Mouse (Mus musculus) A20 (cell line): Measurements from ENCODE around the gene Six1.

Source experiments
- DNase-seq: peaks from one replicate; pipeline ENCODE4 v3.0.0-alpha.2; 2011; ENCODE audit warnings: low read depth, low spot score

Gene Six1

DNA sequence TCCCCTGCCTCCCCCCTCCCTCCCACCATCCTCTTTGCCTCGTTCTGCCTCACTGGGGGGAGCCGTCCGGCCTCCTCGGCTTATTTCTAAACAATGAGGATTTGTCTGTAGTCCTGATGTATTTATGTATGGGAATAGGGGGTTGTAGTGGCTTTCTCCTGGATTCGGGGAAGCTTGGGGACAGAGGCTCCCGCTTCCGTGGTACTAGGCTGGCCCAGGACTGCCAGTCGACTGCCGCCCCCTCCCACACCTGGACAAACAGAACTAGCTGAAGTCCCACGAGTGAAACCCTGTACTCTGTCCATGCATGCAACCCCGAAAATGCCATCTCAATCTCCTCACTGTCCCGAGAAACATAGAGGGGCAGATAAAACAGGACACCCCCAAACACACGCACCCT, 3.4 kb downstream of the Six1 start:
- DNase-seq, result no peak

DNA sequence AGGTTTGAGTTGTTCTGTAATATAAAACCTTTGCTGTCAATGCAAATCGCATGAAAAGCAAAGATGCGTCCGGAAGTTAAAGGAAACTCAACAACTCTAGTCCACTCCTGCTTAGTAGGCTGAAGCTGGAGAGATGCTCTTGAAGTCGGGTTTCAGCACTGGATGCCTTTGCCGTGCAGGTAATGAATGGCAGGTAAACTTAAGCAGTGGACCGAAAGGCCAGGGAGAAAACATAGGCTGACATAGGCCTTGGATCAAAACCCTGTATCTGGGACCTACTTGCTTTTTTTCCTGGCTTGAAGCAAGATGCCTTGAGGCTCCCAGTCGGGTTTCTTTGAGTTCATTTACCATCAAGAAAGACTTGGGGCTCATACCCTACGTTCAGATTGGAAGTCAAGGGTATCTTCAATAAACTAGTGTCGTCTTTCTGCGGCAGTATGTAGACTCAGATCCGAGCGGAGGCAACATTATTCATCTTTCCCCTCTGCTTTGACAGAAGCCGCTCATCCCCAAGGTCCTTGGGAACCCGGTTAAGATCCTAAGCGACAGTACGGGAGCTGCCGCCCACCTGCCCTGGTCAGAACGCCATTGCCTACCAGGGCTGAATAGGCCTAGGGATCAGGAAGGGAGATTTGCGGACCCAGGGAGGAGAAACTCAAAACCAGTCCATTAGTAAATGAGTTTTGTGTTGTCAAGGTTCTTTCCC, 4.0 kb downstream of the Six1 start:
- DNase-seq, result no peak

DNA sequence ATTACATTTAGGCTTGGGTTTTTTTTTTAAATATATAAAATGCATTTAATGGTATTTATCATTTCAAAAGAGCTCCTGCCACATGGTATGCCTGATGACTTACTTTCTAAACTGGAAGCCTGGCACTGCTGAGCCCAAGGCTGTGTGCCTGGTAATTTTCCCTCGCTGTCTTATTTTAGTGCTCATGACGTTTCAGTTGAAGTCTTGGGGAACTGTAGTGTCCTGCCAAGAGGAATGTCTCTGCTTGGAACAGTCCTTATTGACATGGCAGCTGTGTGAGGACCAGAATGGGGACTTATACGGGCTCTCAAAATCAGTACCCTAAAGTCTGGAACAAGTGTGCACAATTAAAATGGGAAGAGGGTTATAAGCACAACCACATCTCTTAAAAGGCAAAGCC, 5.2 kb downstream of the Six1 start:
- no peak for DNase-seq

DNA sequence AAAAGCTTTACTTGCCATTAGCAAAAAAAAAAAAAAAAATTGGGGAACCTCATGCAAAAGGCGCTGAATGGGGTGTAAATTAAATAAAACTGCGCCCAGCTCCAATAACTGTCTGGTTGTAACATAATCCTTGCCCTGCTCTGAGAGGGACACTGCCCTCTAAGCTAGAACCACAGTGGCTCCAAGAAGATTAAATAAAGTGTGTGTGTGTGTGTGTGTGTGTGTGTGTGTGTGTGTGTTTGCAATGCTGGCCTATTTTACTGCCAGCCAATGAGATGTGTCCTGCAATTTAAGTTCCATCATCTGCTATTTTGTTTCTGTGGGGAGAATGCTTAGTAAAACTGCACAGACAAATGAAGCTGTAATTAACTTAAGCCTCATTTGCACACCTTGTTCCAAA, 6.1 kb downstream of the Six1 start:
- DNase-seq, result no peak

DNA sequence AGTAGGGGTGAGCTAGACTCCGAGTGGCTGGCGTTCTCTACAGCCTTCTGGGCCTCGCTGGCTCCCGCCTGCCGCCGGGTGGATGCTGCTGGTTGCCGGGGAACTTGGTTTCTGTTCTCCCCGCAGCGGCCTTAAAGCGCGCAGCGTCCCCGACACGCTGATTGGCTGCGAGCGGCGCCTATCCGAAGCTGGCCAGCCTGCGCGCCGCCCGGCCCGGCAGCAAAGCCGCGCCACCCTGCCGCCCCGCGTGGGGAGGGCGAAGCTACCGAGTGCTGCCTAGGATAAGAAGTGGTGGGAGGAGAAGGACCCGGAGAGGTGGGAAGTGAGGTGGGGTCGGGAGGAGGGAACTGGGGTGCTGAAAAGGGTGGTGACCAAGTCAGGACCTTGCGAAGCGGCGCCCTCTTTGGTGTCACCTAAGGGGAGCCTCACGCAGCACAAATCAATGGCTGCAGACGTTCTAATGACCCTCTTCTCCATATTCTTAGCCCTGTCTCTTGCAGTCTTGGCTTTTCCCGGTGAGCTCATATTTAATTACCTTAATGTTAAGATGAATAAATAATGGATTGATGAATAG, 7.0 kb downstream of the Six1 start:
- DNase-seq, result no peak

DNA sequence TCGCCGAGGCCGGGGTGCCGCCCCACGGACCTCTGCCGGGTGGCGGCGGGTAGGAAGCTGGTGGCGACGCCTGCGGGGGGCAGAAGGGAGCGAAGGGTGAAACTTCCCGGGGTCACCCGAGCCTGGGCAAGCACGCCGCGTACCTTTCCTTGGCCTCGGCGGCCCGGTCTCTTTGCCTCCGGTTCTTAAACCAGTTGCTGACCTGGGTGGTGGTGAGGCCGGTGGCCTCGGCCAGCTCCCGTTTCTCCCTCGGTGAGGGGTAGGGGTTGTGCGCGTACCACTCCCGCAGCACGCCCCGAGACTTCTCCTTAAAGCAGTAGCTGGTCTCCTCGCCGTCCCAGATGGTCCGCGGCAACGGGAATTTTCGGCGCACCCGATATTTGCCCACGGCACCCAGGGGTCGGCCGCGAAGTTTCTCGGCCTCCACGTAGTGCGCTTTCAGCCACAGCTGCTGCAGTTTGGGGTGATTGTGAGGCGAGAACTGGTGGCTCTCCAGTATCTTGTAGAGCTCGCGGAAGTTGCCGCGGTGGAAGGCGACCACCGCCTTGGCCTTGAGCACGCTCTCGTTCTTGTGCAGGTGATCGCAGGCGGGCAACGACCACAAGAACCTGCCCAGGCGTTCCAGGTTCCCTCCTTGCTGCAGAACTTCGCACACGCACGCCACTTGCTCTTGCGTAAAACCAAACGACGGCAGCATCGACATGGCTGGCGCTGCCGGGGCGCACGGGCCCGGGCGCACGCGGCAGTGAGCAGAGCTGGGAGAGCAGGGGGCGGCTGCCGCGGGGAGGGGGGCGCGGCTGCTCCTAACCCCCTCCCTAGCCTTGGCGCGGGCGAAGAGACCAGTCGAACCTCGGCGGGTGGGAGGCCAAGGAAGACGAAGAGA, 7.7 kb downstream of the Six1 start:
- no peak for DNase-seq

DNA sequence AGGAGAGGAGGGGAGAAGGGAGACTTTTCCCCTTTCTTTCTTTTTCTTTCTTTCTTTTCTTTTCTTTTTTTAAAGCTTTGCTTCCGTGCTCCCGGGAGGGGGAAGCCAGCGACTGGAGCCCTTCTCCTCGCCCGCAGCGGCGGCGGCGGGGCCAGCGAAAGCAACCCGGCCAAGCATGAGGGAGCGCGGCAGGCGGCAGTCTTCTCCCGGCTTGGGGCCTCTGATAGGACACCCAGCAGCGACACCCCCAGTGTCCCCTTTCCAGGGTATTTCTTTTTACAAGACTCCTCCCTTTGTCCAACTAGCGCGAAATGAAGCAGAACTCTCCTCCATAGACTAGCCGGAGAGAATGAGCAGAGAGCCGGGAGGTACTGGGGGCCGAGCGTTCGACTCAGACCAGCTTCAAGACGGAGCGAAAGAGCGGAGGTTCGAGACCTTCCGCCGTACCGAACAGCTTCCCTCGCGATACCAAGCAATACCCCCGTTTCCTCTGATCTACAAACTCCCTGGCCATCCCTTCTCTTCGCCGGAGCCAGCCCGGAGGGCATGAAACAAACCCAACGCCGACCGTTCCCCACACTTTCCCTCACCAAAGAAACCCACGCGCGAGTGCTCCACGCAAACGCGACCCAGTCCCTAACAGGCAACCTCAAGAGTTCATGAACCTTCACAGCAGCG, 8.5 kb downstream of the Six1 start:
- DNase-seq, result no peak

DNA sequence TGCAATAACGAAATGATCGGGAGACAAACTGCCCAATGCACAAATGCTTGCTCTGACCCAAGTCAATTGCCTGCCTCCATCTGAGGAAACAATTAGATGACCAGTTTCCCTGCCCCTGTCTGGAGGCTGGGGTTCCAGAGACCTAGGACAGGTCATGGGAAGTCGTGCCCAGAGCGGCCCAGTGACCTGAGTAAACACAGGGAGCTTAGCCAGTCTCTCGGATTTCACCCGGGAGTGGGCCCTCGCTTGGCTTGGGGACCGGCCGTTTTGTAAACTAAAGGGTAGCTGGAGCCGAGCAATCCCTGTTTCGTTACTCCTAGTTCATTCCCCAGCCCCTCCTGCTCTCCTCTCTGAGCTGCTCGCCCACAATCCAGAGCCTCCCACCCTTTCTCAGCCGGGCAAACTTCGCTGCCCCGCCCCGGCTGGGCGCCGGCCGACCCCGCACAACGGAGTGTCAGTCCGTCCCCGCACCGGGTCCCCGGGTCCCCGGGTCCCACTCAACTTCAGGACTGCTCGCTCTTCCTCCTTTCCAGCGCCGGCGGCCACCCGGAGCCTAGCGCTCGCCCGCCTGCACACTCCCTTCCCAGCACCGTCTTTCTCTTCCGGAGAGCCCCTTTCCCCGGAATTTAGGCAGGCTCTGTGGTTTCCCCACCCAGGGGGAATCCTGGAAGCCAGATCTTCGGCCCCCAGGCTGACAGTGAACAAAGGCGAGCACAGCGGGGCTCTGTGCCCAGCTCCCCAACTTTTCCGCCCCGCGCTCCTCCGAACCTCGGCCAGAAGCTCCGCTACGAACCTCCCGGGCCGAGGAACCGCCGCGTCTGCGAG, 9.3 kb downstream of the Six1 start:
- DNase-seq, result no peak

DNA sequence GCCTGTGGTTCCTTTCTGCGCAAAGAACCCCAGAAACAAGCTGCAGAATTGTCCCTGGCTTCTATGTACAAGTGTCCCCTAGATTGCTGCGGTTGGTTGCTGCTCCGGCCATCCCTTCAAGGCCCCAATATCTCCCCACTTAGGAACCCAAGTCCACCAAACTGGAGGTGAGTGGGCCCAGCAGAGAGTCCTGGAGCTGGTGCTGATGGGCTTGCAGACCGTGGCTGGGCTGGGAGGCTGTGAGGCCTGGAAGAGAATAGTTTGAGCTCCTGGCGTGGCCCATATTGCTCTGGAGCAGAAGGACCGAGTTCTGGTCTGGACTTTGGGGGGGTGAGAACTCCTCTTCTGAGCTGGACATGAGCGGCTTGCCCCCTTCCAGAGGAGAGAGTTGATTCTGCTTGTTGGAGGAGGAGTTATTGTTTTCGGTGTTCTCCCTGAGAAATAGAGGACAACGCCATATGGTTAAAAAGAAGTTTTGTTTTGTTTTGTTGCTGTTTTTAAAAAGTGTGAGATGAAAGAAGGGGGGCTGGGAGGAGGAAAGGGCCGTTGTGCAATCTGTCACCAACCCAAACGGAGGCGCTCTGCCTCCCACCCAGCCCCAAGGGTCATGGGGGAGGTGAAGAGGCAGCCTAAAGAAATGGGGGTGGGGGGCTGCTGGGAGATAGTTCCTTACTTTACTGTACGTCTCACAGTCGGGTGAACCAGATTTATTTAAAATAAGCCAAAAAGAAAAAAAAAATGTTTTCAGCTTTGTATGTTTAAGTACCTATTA, 10.1 kb downstream of the Six1 start:
- DNase-seq, result no peak

DNA sequence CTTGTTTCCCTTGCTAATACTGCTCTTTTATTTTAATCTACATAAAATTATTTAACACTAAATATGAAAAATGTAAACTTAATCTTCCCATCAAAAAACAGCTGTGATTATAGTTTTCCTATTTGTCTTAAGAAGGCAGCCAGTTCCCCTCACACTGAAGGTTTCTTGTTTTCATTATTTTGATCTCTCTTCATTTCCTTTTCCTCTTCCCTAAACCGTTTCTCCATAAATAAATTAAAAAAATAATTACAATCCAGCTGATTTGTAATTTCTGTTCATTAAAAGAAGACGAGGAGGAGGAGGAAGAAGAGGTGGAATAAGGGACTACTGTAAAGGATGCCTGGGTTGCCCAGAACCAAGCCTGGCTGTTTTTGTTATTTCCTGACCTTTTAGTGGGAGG, 10.8 kb downstream of the Six1 start:
- no peak for DNase-seq

DNA sequence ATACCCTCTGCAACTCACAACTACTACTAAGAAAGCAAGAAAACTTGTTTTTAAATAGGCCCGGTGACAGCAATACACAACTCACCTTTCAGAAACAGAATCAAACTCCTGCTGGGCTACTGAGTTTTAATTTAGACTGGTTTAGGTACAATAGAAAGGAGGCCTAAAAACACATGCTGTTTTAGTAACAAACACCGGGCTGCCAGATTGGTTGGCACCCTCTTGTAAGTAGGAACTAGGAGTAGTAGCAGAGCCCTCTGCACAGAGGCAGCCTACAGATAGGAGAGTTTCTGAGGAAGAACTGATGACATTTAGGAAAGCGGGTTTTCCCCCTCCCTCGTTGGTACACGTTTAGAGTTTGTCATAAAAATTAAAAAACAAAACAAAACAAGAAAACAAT, 11.3 kb downstream of the Six1 start:
- no peak for DNase-seq

DNA sequence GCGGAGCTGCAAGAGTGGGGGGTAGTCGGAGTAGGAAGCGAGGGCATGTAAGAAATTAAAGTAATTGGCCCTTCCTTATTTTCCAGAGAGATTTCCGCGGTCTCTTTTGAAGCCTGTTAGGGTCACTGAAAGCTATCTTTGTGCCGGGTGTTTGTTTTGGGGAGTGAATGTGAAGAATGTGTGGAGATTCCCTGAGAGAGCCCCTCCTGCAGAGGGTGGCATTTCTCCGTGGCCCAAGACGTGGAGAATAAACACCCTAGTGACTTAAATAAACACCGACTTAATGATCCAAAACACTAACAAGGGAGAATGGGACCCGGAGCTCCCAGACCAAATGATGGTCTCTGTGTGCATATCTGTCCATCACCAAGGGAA, 12.4 kb downstream of the Six1 start:
- no peak for DNase-seq

DNA sequence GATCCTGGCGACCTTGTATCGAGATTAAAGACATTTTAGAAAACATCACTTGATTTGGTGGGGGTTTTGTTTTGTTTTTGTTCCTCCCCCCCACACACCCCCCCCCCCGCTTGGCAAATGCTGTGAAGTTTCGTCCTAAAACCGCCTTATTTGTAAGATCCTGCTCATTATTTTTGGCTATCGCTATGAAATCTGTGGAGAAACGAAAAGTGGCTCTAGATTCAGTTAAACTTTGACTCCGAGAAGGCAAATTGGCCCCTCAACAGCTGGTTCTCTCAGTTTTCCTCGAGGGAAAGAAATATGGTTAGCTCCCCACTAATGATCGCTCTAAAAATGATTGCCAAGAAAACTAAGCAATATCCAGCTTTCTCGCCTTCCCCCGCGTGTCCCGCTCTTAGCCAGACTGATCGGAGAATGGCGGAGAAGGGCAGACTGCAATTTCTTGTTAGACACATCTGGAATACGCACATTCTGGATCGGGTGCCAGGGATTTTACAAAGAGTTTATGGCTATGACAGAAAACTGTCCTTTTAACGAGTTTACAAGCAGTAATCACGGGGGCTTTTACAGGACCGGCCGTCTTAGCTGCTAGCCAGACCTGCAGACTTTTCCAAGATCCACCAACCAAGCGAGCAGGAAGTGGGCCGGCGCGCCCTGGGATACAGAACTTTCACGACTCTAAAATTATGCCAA, 13.0 kb downstream of the Six1 start:
- no peak for DNase-seq

DNA sequence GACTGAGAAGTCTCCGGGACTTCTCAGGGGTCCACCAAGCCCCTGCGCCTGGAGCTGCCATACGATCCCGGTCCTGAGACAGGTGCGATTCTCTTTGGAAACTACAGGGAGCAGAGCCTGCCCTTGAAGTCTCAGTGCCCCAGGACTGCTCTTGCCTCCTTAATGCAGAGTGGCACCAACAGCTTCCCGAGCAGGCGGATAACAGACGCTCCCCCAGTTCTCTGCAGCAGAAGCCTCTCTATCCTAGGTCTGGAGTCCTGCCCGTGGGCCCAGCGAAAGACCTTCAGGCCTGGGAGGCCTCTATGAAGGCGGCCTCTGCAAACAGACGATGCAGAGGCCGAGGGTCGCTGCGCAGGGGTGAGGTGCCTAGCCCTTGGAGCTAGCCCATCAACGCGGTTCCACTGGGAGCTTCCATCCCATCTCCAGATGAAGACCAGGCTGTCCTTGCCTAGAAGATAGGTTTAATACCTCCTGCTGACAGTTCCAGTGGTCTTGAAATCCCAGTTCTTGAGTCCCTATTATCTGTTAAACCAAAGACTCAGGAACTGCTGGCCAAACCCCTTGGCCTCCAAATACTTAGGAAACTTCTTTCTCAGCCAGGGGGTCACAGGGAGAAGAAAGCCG, 13.6 kb downstream of the Six1 start:
- DNase-seq, result no peak

DNA sequence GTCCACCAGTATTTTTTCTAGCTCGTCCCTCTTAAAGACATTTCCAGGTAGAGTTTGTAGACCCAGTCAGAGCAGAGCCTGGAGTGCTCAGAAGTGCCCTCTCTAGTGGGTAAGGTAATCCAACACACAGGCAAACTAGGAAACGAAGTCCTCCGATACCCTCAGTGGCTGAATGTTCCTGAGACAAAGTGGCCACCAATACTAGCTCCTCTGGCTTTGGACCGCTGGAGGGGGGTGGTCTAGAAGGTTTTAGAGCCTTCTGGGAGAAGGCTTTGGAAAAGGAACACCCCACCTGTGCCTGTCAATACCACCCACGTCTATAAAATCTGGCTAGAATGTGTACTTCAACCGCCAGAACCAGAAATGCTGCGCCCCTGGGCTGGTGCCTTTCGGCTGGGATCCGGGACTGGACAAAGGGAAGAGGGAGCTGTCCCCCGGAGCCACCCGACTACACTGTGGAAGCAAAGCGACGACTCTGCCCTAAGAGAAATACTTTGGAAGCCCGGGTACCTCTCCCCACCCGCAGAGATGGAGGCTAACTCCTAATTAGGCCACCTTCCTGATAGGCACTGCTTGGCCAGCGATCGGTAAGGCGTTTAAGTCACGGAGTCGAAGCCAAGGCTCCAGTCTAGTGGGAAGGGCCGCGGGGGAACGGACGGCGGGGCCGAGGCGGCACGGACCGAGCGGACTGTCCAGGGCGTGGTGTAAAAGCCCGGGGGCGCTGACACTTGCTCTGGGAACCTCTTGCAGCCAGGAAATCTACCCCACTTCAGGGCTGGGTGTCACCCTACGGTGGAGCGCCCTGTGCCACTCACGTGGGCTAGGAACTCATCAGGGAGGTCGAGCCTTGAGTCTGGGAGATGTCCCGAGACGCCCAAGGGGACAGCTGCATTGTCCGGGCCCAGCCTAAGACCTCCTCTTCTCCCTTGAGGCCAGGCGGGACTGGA, 14.4 kb downstream of the Six1 start:
- no peak for DNase-seq

DNA sequence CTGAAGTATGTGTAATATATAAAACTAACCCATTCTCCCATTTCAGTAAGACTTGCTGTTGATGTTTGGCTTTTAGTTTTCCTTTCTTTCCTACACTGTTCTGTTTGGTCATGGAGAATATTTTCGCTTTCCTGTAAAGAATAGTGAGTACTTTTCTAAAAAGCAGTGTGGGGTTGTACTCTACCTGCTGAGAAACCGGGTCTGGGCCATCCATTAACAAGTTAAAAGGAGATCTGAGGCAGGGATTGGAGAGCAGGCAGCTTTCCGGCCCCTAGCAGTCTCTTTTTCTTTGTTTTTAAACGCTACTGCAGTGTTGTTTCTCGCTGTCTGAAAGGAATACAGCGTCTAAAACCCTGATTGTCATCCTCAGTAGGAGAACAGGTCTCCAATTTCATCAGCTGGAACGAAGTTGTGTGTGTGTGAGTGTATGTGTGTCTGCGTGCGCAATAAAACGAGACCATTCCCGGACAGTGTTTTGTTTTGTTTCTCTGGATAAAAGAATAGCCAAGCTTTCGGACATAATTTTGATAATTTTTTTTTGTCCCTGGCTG, 15.2 kb downstream of the Six1 start:
- DNase-seq, result no peak

DNA sequence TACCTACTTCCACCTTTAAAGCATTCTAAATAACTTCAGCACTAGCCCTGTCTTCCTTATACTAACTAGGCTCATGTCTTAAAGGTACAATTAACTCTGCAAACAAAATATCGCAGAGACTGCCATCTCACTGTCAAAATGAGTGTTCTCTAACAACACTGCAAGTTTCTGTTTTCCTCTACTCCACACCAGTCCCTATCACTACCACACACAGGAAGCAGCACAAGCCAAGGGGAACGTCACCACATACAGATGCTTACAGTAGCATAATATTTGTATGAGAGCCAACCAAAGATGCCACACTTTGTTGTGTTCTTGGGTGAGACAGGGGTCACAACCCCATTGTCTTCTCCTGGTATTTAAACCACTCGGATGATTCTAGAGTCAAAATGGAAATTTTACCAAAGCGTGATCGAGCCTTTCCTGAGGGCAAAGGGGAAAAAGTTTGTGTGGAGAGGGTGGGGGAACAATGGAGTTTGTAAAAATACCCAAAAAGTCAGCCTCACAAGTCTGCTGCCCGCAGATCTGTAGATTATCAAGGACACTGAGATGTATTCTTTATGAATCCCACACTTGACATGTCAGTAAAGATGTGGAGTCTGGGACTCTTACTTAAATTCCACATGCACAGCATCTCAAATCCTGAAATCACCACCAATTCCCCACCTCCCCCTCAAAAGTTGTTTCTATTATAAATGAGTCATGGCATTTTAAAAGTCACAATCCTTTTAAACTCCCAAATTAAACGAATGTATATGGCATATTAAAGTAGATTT, 16.1 kb downstream of the Six1 start:
- DNase-seq, result no peak
